Mouse (Mus musculus): ENCODE measurements at regions not wholly inside any gene's neighbourhood (a gene's known extent, or its start where the extent isn't known, plus 50 kb on each side); places are given as distances from the start of the nearest gene placed in this dataset.

DNA sequence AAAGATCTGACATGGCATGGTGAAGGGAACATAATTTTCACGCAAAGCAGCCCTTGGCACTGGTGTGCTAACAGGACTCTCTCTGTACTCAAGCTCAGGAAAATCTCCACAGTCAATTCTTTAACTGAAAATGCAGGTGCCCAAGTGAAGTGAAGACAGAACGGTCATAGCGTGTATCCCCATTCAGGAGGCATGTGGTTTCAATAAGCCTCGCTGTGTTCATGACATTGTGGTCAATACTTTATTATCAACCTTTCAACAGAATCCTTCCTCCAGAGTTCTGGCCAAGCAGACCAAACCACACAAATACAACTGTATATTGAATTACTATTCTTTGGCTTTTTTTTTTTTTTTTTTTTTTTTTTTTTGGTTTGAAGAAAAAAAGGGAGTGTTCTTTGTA lies 314.1 kb downstream of the Mycn start:
- in situ Hi-C loops (cut with MboI, MseI), result no loop called here

GRCm38 (mm10) chr12:12625788-12626187 lies 315.9 kb downstream of the Mycn start:
- in situ Hi-C loops (cut with MboI, MseI), result no loop called here

GRCm38 (mm10) chr12:12622712-12623292 lies 318.9 kb downstream of the Mycn start:
- in situ Hi-C loops (cut with MboI, MseI), result no loop called here

DNA sequence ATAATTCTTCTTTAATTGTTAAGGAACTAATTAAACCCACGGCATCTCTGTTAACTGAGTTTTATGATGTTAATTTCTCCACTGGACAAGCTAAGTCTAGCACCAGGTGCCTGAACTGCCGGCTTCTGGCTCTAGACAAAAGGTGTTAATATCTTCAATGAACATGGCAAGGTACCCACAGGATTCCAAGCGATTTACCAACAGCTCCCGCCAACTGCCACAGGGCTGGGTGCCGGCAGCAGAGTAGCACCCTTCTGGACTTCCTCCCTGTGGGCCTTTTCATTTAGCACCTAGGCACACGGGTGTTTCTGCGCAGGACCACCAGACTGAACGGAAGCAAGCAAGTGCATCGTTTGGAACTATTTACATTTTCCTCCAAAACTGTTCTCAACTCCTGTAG lies 320.2 kb downstream of the Mycn start:
- in situ Hi-C loops (cut with MboI, MseI), result no loop called here

GRCm38 (mm10) chr12:12620316-12620715 lies 321.4 kb downstream of the Mycn start:
- in situ Hi-C loops (cut with MboI, MseI), result no loop called here

GRCm38 (mm10) chr12:12619431-12619830 lies 322.3 kb downstream of the Mycn start:
- in situ Hi-C loops (cut with MboI, MseI), result no loop called here

DNA sequence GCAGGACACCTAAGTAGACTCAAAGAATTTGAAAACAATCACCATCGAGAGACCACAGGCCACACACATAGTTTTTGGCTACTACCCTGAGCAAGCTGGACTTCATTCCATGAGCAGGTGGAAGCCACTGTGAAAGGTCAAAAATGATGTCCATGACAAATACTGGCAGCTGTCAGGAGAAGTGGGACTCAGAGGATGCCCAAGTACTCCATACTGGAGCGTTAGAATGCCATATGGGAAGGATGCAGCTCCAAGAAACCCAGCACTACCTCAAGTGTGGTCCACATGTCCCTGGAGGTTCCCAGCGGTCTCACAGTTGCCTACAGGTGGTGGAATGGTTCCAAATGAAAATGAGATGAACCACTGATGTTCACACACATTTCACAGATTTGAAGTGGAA lies 329.2 kb downstream of the Mycn start:
- in situ Hi-C loops (cut with MboI, MseI), result no loop called here

DNA sequence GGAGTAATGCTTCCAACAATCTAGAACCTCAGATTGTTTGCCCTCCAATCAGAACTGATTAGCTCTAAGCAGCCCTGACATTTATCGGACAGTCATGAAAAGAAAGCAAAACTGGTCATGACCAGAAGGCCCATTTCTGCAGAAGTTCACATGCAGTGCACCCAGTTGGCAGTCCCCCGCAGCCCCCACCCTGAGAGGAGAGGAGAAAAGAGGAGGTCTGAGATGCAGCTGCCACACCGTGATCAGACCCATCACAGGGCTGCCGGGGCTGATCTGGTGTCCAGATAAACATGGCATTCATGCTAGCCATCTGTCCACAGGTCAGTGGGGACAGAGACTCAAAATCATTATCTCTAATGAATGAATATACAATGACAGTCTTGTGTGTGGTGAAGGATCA lies 330.9 kb downstream of the Mycn start:
- in situ Hi-C loops (cut with MboI, MseI), result no loop called here

DNA sequence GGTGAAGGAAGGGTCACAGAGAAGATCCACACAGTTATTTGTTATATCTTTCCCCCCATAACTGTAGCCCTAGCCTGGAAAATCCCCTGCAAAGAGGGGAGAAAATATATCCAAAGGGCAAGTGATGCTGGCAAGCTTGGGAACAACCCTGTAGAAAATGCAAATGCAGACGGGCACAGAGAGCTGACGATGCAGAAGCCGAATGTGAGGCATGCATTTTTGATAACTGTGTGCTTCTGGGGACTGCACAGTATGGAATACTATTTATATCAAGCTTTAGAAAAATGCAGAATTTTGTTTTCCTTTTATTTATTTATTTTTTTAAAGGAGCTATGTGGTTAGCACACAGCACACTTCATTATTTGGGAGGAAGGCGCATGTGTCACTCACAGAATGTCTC lies 333.7 kb downstream of the Mycn start:
- in situ Hi-C loops (cut with MboI, MseI), result no loop called here

- in situ Hi-C loops (cut with MboI, MseI), result no loop called here
These were observed 334.8 kb downstream of the Mycn start for GRCm38 (mm10) chr12:12606911-12607310.

GRCm38 (mm10) chr12:12605495-12605894 lies 336.2 kb downstream of the Mycn start:
- in situ Hi-C loops (cut with MboI, MseI), result no loop called here

- in situ Hi-C loops (cut with MboI, MseI), result no loop called here
These were observed 339.4 kb downstream of the Fam49a start for GRCm38 (mm10) chr12:12601362-12601761.

- in situ Hi-C loops (cut with MboI, MseI), result no loop called here
These were observed 333.5 kb downstream of the Fam49a start for GRCm38 (mm10) chr12:12595399-12595798.

DNA sequence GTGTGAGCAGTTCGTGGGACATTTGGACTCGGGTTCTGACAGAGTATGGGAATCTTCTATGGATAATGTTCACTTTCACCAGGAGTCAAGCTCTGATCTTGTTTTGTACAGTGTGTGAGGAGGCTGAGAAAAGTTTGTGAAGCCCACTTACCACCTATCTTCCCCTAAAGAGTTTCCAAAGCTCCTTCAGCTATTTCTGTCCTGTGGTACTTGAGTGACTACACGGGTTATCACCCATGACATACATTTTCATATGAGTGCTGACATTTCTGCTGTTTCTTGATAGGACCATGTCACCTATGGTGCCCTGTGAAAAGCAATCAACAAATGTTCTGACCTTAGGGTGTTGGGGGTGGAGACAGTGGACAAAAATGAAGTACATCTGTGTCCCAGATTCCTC lies 332.6 kb downstream of the Fam49a start:
- in situ Hi-C loops (cut with MboI, MseI), result no loop called here

GRCm38 (mm10) chr12:12593343-12593742 lies 331.4 kb downstream of the Fam49a start:
- in situ Hi-C loops (cut with MboI, MseI), result no loop called here

GRCm38 (mm10) chr12:12590753-12591291 lies 328.9 kb downstream of the Fam49a start:
- in situ Hi-C loops (cut with MboI, MseI), result no loop called here

- in situ Hi-C loops (cut with MboI, MseI), result no loop called here
These were observed 326.9 kb downstream of the Fam49a start for GRCm38 (mm10) chr12:12588771-12589370.

- in situ Hi-C loops (cut with MboI, MseI), result no loop called here
These were observed 324.5 kb downstream of the Fam49a start for GRCm38 (mm10) chr12:12586436-12586835.

DNA sequence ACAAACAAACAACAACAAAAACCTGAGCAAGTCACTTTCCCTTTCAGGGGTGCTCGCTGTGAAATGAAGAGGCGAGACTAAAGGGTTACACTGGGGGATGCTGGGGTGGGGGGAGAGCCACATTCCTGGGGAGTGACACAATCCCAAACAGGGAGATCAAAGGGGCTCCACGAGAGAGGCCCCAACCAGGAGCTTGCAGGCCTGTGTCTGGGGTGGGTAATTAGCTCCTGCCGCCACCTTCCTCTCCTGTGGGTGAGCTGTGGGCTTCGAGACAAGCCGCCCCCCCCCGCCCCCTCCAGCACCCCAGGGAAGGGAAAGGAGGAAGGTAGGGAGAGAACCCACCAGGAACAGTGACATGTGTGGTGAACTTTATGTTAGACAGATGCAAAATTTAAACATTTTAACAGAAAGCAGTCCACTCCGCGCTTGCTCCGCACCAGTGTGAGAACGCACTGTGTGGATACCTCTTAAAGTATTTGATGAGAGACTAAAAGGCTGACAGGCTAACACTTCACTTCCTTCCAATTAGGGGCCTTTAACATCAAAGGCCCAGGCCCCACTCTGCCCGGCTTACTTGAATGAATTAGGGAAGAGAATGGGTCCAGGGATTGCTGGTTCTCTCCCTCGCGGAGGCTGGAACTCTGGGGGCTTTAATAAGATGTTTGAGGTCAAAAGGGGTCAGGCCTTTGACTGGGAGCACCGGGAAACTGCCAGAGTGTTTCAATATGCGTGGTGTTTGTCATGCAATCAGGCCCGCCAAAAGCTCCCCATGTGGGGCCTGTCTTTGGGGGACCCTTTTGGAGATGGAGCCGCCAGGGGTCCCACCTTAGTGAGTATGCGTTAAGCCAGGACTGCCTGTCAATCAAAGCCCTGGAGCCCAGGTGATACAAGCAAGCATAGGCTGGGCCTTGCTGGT lies 319.6 kb downstream of the Fam49a start:
- in situ Hi-C loops (cut with MboI, MseI), result no loop called here

DNA sequence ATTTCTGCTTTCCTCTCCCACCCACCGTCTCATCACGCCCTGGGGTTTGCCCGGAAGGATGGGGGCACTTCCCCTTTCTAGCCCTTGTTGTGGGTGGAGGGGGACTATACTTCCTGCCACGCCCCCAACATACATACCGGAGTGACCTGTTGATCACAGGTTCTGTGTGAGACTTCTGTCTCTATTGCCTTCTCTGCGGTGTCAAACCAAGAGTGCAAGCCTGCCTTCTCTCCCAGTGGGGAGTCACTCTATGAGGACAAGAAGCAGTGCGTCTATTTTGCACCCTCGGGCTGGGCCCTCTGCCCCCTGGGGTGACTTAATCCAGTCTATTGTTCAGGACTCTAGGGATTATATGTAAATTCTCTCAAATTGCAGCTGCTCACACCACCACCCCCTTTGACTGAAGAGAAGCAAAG lies 318.8 kb downstream of the Fam49a start:
- in situ Hi-C loops (cut with MboI, MseI), result no loop called here

DNA sequence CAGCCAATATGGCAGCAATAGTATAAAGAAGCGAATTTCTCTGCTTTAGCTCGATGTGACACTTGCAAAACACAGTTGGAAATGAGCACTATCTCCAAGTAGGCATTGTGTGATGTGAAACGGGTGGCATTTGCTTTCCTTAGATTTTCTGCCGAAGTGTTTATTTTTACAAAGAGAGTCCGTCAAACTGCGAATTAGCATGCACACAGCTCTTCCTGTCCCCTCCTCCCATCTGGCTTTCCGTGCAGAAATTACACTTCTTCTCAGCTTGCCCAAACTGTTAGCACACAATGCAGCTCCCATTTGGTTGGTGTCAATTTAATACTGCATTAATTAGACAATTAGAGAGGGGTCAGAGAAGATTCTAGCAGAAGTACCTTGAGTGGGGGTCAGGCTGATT lies 316.3 kb downstream of the Fam49a start:
- in situ Hi-C loops (cut with MboI, MseI), result no loop called here

- in situ Hi-C loops (cut with MboI, MseI), result no loop called here
These were observed 308.8 kb downstream of the Fam49a start for GRCm38 (mm10) chr12:12570563-12571251.
